Mouse (Mus musculus): Measurements from ENCODE around the gene Efna1. TPM values are rescaled to one million over a fixed set of nuclear protein-coding genes. Genes with fewer than 3 reads are reported as not detected.

Efna1 gene
- total and polyA plus RNA-seq, 2 experiments from 2014 or later, result 37.2 to 46.2 TPM

GRCm38 (mm10) chr3:89268916-89269315 is 12.0 kb downstream of the Efna1 start:
- no peak overlapping the region for H3K27ac ChIP-seq (ENCODE audit: low read depth)
- ATAC-seq (ENCODE audit: insufficient read depth, low read depth) (no peak), DNase-seq (ENCODE audit: low spot score) (no peak)
- no peak overlapping the region for H3K4me3 ChIP-seq (ENCODE audit: low read depth, low read length)
- peaks cover 23% of the 10 kb centered on the region for H3K36me3 ChIP-seq (replicated peaks; ENCODE audit: control insufficient read depth, insufficient read depth, low read length)
- no peak overlapping the region for H3K4me2 ChIP-seq (ENCODE audit: low read depth, low read length)
- H3K4me1 ChIP-seq (ENCODE audit: control insufficient read depth, insufficient read depth), result peaks cover 20% of the 10 kb centered on the region
- H3K9me3 ChIP-seq (replicated peaks; ENCODE audit: control insufficient read depth, low read length), result no peaks in the 10 kb centered on the region
- TF ChIP-seq CTCF (IDR thresholded peaks at IDR 0.05; ENCODE audit: low read depth) (no peak), EP300 (IDR thresholded peaks at IDR 0.05; ENCODE audit: low read depth) (no peak)
- no peak overlapping the region for H3K9ac ChIP-seq (replicated peaks; ENCODE audit: low read depth, low read length)
- no peaks in the 10 kb centered on the region for H3K27me3 ChIP-seq (ENCODE audit: control insufficient read depth, insufficient read depth, low read length)
- 72% methylated on average over 8 of the region's 8 CpGs for WGBS

- Histone ChIP-seq H3K4me1 (ENCODE audit: control insufficient read depth, insufficient read depth) (peaks cover 24% of the 10 kb centered on the region), H3K27ac (ENCODE audit: low read depth) (peak overlapping the region; percentile 52; the same call in 1 of the 2 replicates), H3K9me3 (replicated peaks; ENCODE audit: control insufficient read depth, low read length) (no peaks in the 10 kb centered on the region), H3K9ac (replicated peaks; ENCODE audit: low read depth, low read length) (peak overlapping the region; percentile 71), H3K4me3 (ENCODE audit: low read depth, low read length) (peak overlapping the region; percentile 68), H3K36me3 (replicated peaks; ENCODE audit: control insufficient read depth, insufficient read depth, low read length) (peaks cover 3% of the 10 kb centered on the region; the same call in 1 of the 2 replicates), H3K27me3 (ENCODE audit: control insufficient read depth, insufficient read depth, low read length) (no peaks in the 10 kb centered on the region), H3K4me2 (ENCODE audit: low read depth, low read length) (peak overlapping the region; percentile 83)
- TF ChIP-seq EP300 (IDR thresholded peaks at IDR 0.05; ENCODE audit: low read depth) (no peak), CTCF (IDR thresholded peaks at IDR 0.05; ENCODE audit: low read depth) (no peak)
- WGBS, result 1% methylated on average over 20 of the region's 20 CpGs
- peak; percentile 76 for ATAC-seq (ENCODE audit: insufficient read depth, low read depth)
- DNase-seq (ENCODE audit: low spot score), result peak; percentile 76
Observed at GRCm38 (mm10) chr3:89266439-89266893, 14.5 kb downstream of the Efna1 start.

GRCm38 (mm10) chr3:89262417-89262816 is 18.5 kb downstream of the Efna1 start:
- ATAC-seq (ENCODE audit: insufficient read depth, low read depth) (peak; percentile 49), DNase-seq (ENCODE audit: low spot score) (peak; percentile 44)
- TF ChIP-seq CTCF (IDR thresholded peaks at IDR 0.05; ENCODE audit: low read depth), result no peak
- no peak for TF ChIP-seq EP300 (IDR thresholded peaks at IDR 0.05; ENCODE audit: low read depth)
- H3K36me3 ChIP-seq (replicated peaks; ENCODE audit: control insufficient read depth, insufficient read depth, low read length), result no peaks in the 10 kb centered on the region
- peak overlapping the region; percentile 50 for H3K27ac ChIP-seq (ENCODE audit: low read depth)
- 47% methylated on average over 10 of the region's 10 CpGs for WGBS
- H3K27me3 ChIP-seq (ENCODE audit: control insufficient read depth, insufficient read depth, low read length), result no peaks in the 10 kb centered on the region
- no peak overlapping the region for H3K9ac ChIP-seq (replicated peaks; ENCODE audit: low read depth, low read length)
- H3K4me2 ChIP-seq (ENCODE audit: low read depth, low read length), result no peak overlapping the region
- peaks cover 11% of the 10 kb centered on the region; the same call in 1 of the 2 replicates for H3K4me1 ChIP-seq (ENCODE audit: control insufficient read depth, insufficient read depth)
- H3K4me3 ChIP-seq (ENCODE audit: low read depth, low read length), result no peak overlapping the region
- H3K9me3 ChIP-seq (replicated peaks; ENCODE audit: control insufficient read depth, low read length), result no peaks in the 10 kb centered on the region

- no peak for TF ChIP-seq CTCF (IDR thresholded peaks at IDR 0.05; ENCODE audit: low read depth)
- TF ChIP-seq EP300 (IDR thresholded peaks at IDR 0.05; ENCODE audit: low read depth), result no peak
- Histone ChIP-seq H3K9ac (replicated peaks; ENCODE audit: low read depth, low read length) (no peak overlapping the region), H3K4me2 (ENCODE audit: low read depth, low read length) (no peak overlapping the region), H3K36me3 (replicated peaks; ENCODE audit: control insufficient read depth, insufficient read depth, low read length) (no peaks in the 10 kb centered on the region), H3K4me3 (ENCODE audit: low read depth, low read length) (no peak overlapping the region), H3K27ac (ENCODE audit: low read depth) (no peak overlapping the region), H3K27me3 (ENCODE audit: control insufficient read depth, insufficient read depth, low read length) (no peaks in the 10 kb centered on the region), H3K9me3 (replicated peaks; ENCODE audit: control insufficient read depth, low read length) (no peaks in the 10 kb centered on the region), H3K4me1 (ENCODE audit: control insufficient read depth, insufficient read depth) (0 out of 2 replicates have a peak, but pooled peaks cover 4% of the 10 kb centered on the region)
- DNase-seq (ENCODE audit: low spot score) (no peak), ATAC-seq (ENCODE audit: insufficient read depth, low read depth) (no peak)
- WGBS, result 74% methylated on average over 3 of the region's 3 CpGs
Observed at GRCm38 (mm10) chr3:89260211-89260610, 20.7 kb downstream of the Efna1 start.

- Histone ChIP-seq H3K27ac (ENCODE audit: low read depth) (no peak within 1 kb of the TSS), H3K9ac (replicated peaks; ENCODE audit: low read depth, low read length) (no peak within 1 kb of the TSS), H3K9me3 (replicated peaks; ENCODE audit: control insufficient read depth, low read length) (no peaks in the 10 kb centered on the region), H3K4me2 (ENCODE audit: low read depth, low read length) (no peak within 1 kb of the TSS), H3K4me1 (ENCODE audit: control insufficient read depth, insufficient read depth) (0 out of 2 replicates have a peak, but pooled peaks cover 4% of the 10 kb centered on the region), H3K27me3 (ENCODE audit: control insufficient read depth, insufficient read depth, low read length) (no peaks in the 10 kb centered on the region), H3K4me3 (ENCODE audit: low read depth, low read length) (no peak within 1 kb of the TSS), H3K36me3 (replicated peaks; ENCODE audit: control insufficient read depth, insufficient read depth, low read length) (no peaks in the 10 kb centered on the region)
- DNase-seq (ENCODE audit: low spot score) (no peak), ATAC-seq (ENCODE audit: insufficient read depth, low read depth) (no peak)
- TF ChIP-seq EP300 (IDR thresholded peaks at IDR 0.05; ENCODE audit: low read depth), result no peak
- TF ChIP-seq CTCF (IDR thresholded peaks at IDR 0.05; ENCODE audit: low read depth), result no peak
- 49% methylated on average over 7 of the region's 7 CpGs for WGBS
Observed at GRCm38 (mm10) chr3:89259076-89259475, 21.9 kb downstream of the Efna1 start, which contains the start of gene Dpm3. Gene Dpm3, plus strand, starts transcription at chr3:89259358.

GRCm38 (mm10) chr3:89256177-89256576 is 24.8 kb downstream of the Efna1 start:
- DNase-seq (ENCODE audit: low spot score), result peak; percentile 47
- Histone ChIP-seq H3K9ac (replicated peaks; ENCODE audit: low read depth, low read length) (no peak overlapping the region), H3K27ac (ENCODE audit: low read depth) (peak overlapping the region; percentile 55; the same call in 1 of the 2 replicates), H3K4me3 (ENCODE audit: low read depth, low read length) (no peak overlapping the region), H3K36me3 (replicated peaks; ENCODE audit: control insufficient read depth, insufficient read depth, low read length) (no peaks in the 10 kb centered on the region), H3K4me2 (ENCODE audit: low read depth, low read length) (no peak overlapping the region), H3K9me3 (replicated peaks; ENCODE audit: control insufficient read depth, low read length) (no peaks in the 10 kb centered on the region), H3K4me1 (ENCODE audit: control insufficient read depth, insufficient read depth) (peaks cover 5% of the 10 kb centered on the region; the same call in 1 of the 2 replicates), H3K27me3 (ENCODE audit: control insufficient read depth, insufficient read depth, low read length) (no peaks in the 10 kb centered on the region)
- peak; percentile 65 for ATAC-seq (ENCODE audit: insufficient read depth, low read depth)
- WGBS, result 43% methylated on average over 5 of the region's 5 CpGs
- no peak for TF ChIP-seq EP300 (IDR thresholded peaks at IDR 0.05; ENCODE audit: low read depth)
- TF ChIP-seq CTCF (IDR thresholded peaks at IDR 0.05; ENCODE audit: low read depth), result no peak
